Mouse (Mus musculus) adrenal gland, postnatal 4 days (tissue): Measurements from ENCODE around the gene Ginm1. TPM values are rescaled to one million over a fixed set of nuclear protein-coding genes. Genes with fewer than 3 reads are reported as not detected.

ENCODE experiments used
- DNase-seq, 2 experiments: peaks; one replicate each; pipeline ENCODE4 v3.0.0; 2021 to 2022; ENCODE audit warnings: low spot score in 2 of 2, mixed read lengths in 2 of 2
- long read RNA-seq, 2 experiments: library from polyadenylated mRNA; stranded (forward); transcript quantifications; one replicate each; pipeline ENCODE4 v2.0.0; 2021
- total RNA-seq, 2 experiments: library from RNA; stranded (reverse); gene quantifications; 2 replicates each; pipeline ENCODE4 v1.2.3; 2021

Gene Ginm1
- total RNA-seq, result 100 to 1,000 TPM; 148 to 160 TPM
- long read RNA-seq, experiment 1, transcript Ginm1-204 (8 exons, 1,525 nt), result major isoform, 134 of 156 reads
- long read RNA-seq, experiment 1, transcript Ginm1-201 (8 exons, 1,557 nt), result minor isoform, 7 of 156 reads
- long read RNA-seq, experiment 1, partial matches to known transcripts, result 2 of 156 reads
- long read RNA-seq, experiment 1, other reads (novel, unspliced or antisense), result 12 of 156 reads
- long read RNA-seq, experiment 2, transcript Ginm1-204 (8 exons, 1,525 nt), result major isoform, 167 of 216 reads
- long read RNA-seq, experiment 2, transcript Ginm1-201 (8 exons, 1,557 nt), result minor isoform, 23 of 216 reads
- long read RNA-seq, experiment 2, partial matches to known transcripts, result 4 of 216 reads
- long read RNA-seq, experiment 2, other reads (novel, unspliced or antisense), result 16 of 216 reads

DNA sequence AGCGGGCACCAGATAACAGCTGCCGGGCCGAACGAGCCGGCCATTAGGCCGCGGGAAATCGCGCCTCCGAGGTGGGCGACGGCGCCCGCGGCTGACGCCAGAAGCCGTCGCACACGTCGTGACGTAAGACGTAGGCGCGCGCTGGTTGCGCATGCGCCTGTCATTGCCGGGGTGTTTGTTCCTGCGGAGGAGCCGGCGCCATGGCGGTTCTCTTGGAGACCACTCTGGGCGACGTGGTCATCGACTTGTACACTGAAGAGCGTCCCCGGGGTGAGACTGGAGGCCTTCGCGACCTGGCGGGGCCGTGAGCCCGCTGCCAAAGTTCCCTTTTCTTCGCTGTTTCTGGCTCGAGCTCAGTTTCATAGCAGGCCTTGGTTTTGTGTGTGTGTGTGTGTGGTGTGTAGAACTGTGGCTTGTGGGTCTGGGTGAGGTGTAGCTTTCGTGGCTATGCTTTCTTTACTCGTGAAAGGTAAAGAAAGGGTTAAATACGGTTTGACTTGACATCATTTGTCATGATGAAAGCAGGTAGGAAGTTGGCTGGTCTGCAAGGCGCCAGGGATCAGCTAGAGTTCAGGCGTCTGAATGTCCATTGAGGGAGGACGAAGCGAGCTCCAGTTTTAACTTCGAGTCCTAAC, at the start of gene Ginm1, which contains the start of gene Ppil4:
TSS of gene Ginm1 (minus strand) at position 74 of the 635 bp plus-strand sequence.
TSS of gene Ppil4 (plus strand) at position 141 of the 635 bp plus-strand sequence.
- peak; percentile 79 to 80 for DNase-seq

DNA sequence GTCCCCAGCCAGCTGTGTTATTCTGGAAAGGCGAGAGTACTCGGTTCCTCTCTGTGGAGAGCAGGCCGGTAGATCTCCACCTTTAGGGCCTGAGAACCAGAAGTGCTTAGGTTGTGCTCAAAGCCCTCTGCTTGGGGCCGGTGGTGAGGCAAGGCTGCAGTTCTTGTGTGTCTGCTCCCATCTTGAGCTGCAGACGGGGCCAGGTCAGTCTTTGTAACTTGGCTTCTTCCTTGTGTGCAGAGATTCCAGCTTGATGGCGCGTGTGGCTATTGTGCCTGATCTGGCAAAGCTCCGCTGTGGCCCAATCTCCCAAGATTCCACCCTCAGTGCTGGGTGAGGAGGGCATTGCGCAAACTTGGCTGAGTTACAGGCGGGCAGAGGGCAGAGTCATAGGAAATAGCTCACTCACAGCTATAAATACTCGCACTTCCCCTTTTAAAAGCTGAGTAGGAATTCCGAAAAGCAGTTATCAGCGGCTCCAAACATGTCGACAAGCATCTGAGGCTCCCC, 49.0 kb upstream of the Ginm1 start:
- DNase-seq, result peak; percentile 39 to 52

DNA sequence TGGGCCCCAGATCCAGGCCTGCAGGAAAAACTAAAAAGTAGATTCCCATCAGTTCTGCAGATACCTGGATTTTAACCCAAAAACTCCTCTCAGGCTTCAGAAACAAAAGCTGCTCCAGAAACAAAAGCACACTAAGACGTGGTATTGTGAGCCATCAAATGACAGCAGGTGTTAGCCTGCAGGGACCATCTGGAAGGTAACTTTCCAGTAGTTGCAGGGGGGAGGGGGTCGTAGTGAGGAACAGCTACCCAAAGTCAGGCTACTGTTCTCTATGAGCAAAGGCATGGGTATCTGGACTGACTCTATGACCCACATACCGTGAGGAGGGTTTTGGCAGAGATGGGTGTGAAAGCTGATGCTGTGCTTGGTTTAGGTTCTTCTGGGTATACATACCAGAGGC, 48.2 kb upstream of the Ginm1 start:
- DNase-seq, result no peak

DNA sequence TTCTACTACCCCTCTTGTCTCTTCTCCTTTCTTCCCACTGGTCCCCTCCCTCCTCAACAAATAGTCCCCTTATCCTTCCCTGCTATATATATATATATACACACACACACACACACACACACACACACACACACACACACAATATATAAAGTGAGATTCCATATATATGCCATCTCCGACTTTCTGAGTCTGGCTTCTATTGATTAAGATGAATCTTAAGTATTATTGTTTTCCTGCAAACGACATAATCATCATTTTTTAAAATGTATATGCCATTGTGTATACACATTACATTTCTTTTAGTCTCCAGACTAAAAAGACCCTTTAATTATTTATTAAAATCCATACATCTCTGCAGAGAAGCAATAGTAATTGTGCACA, 47.7 kb upstream of the Ginm1 start:
- DNase-seq, result no peak

- no peak for DNase-seq
These were observed 47.1 kb upstream of the Ginm1 start for GRCm38 (mm10) chr10:7839551-7840352.

DNA sequence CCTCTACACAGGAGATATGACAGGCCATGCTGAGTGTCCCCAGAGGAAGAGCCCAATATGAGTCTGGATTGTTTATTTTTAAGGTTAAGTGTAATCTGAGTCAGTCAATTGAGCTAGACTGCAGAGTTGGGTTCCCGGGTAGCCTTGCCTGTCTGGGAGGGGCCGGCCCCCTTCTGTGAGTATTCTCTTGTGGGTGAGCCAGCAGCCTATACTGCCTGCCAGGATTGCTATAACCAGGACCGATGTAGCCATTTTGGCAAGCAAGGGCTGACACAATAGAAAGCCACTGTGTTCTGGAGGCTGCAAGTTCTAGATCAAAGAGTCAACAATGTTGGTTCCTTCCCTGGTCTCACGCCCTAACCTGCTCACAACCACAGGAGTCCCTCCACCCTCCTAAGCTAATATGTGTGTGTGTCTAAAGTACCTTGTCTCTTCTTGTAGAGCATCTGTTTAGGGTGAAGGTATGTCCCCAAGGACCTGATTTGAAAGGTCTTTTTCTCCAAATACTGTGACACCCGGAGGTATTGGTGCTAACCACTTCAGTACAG, 46.3 kb upstream of the Ginm1 start:
- no peak for DNase-seq

- no peak for DNase-seq
These were observed 45.4 kb upstream of the Ginm1 start for GRCm38 (mm10) chr10:7838036-7838435.

- no peak for DNase-seq
These were observed 44.8 kb upstream of the Ginm1 start for GRCm38 (mm10) chr10:7837446-7837845.

DNA sequence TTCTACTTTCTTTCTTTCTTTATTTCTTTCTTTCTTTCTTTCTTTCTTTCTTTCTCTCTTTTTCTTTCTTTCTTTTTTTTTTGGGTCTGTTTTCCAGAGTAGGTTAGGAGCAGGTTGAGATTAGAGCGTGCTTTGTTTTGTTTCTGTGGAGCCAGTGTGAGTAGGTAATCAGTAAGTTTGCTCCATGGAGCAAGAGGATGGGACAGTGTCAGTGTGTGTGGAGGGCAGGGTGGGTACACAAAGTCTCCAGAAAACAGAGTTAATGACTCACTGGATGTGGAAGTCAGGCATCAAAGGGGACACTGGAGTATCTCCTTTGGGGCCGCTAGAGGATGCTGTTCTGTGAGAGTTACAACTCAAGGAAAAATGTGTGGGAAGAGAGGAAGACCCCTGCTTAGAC, 44.3 kb upstream of the Ginm1 start:
- no peak for DNase-seq

DNA sequence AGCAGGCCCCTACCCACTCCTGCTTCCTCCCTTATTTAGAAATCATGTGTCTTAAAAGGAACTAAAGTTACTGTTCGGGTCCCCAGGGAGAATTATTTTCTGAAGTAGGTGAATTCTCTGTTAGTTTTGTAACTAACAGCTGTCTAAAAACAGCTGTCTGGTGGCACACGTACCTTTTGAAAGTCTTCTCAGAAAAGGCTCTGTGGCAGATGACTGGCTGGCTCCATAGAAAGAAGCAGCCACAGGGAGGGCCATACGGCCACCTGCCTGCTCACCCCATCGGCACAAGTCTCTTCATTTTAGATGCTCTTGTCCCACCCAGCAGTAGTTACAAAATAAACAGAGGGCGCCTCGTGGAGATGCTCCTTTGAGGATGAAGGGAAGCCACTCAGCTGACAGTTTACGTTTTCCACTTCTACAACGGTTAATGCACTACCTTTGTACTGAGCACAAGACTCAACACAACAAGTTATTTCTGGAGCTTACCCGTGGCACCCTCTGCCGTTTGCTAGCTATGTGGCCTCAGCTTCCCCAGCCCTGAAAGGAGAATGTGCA, 42.1 kb upstream of the Ginm1 start:
- no peak for DNase-seq

GRCm38 (mm10) chr10:7833377-7834165, 40.9 kb upstream of the Ginm1 start:
- DNase-seq, result no peak

- no peak for DNase-seq
These were observed 39.6 kb upstream of the Ginm1 start, which contains the start of gene Zc3h12d for GRCm38 (mm10) chr10:7832171-7832676. TSS of gene Zc3h12d (plus strand) at chr10:7832470.

- DNase-seq, result no peak
These were observed 33.5 kb upstream of the Ginm1 start for GRCm38 (mm10) chr10:7826106-7826505.

GRCm38 (mm10) chr10:7825281-7825665, 32.6 kb upstream of the Ginm1 start:
- DNase-seq, result no peak

DNA sequence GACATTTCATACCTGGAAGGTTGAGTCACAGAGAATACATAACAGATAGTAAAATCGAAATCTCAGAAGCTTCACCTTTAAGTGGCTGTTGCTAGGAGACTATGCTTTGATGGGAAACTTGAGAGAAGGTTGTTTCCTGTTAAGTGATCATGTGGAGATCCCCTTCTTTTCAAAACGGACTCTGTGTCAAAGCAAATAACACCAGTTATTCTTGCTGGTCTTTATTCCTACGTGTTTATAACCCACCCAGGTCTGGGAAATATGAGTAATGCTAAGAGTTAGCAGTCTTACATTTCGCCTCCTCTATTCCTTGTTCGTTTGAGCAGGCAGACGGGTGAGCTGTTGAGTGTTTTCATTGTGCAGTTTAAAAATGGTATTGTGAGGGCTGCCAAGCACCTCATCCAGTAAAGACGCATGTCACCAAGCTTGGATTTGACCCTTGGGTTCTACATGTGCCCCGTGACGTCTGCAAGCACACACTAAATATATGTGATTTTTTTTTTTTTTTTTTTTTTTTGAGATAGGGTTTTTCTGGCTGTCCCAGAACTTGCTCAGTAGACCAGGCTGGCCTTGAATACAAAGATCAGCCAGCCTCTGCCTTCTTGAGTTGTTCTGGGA, 32.1 kb upstream of the Ginm1 start:
- DNase-seq, result no peak

DNA sequence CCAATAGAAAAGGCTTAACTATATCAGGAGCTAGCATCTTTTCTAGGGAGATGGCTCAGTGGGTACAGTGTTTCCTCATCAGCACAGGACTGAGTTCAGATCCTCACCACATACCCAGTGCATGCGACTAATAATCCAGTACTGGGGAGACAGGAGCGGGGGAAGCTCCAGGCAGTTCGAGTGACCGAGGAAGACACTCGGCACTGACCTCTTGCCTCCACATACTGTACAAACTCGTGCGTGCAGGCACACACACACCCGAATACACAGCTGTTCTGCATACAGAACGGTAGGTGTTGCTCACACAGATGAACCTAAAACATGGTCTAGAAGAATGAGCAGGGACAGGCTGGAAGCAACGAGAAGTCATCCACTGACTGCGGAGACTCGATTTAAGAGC, 29.4 kb upstream of the Ginm1 start:
- DNase-seq, result no peak

DNA sequence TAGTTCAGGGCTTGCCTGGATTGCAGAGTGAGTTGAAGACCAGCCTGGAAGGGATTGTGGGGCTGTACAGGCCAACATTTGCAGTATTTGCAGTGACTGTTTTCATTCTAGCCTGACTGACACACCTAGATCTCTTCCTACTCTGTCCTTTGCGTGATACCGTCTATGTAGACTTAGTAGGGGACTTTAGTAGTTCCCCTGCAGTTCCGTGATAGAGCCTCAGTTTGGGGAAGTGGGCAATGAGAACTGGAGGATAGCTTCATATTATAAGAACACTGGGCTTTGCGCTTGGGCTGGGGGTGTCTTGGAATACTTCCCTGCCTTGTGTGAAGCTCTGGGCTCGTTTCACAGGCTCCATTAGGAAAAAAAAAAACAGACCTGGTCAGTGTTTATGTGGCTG, 27.5 kb upstream of the Ginm1 start:
- DNase-seq, result no peak

- DNase-seq, result no peak
These were observed 27.0 kb upstream of the Ginm1 start for GRCm38 (mm10) chr10:7819603-7820002.

- no peak for DNase-seq
These were observed 26.5 kb upstream of the Ginm1 start for GRCm38 (mm10) chr10:7819156-7819555.
